Mouse (Mus musculus) hindbrain, embryonic 11.5 days (tissue): Measurements from ENCODE around the gene Trim46. TPM values are rescaled to one million over a fixed set of nuclear protein-coding genes. Genes with fewer than 3 reads are reported as not detected.
A peak's percentile ranks its signal among the peaks of the same experiment; 100 is the strongest.

Experiments used
- ATAC-seq: fragments of 200-750 bp; cut with Nextera tagmentation; 2 replicates; pipeline ENCODE4 v1.8.0; 2017; ENCODE audit warnings: mild to moderate bottlenecking, moderate TSS enrichment, moderate library complexity; ENCODE audit not compliant: low FRiP score
- DNase-seq: peaks from one replicate; pipeline ENCODE4 v3.0.0-alpha.2; 2015; ENCODE audit warnings: low spot score
- H3K27ac ChIP-seq: fragments of 300-500 bp; sonication (generic); 2 replicates; pipeline ENCODE4 v1.5.1; 2014; ENCODE audit warnings: mild to moderate bottlenecking, low read depth, low read length
- H3K27me3 ChIP-seq: fragments of 300-500 bp; sonication (generic); 2 replicates; pipeline ENCODE4 v1.6.1; 2014; ENCODE audit warnings: mild to moderate bottlenecking, low read length, moderate library complexity, mixed read lengths; ENCODE audit not compliant: control insufficient read depth, insufficient read depth
- H3K36me3 ChIP-seq: fragments of 300-500 bp; sonication (generic); 2 replicates; pipeline ENCODE4 v1.6.1; 2014; ENCODE audit warnings: mild to moderate bottlenecking, low read length, moderate library complexity, mixed read lengths; ENCODE audit not compliant: control insufficient read depth, insufficient read depth
- H3K4me1 ChIP-seq: fragments of 300-500 bp; sonication (generic); replicated peaks from 2 replicates; pipeline ENCODE4 v1.6.1; 2014; ENCODE audit warnings: low read length, mixed read lengths; ENCODE audit not compliant: control insufficient read depth, insufficient read depth
- H3K4me2 ChIP-seq: fragments of 300-500 bp; sonication (generic); replicated peaks from 2 replicates; pipeline ENCODE4 v1.6.1; 2014; ENCODE audit warnings: mild to moderate bottlenecking, low read depth, low read length
- H3K4me3 ChIP-seq: fragments of 300-500 bp; sonication (generic); 2 replicates; pipeline ENCODE4 v1.5.1; 2014; ENCODE audit warnings: low read depth, low read length
- H3K9ac ChIP-seq: fragments of 300-500 bp; sonication (generic); 2 replicates; pipeline ENCODE4 v1.6.1; 2014; ENCODE audit warnings: low read depth, low read length
- H3K9me3 ChIP-seq: fragments of 300-500 bp; sonication (generic); 2 replicates; pipeline ENCODE4 v1.6.1; 2016; ENCODE audit warnings: low read length; ENCODE audit not compliant: control insufficient read depth
- WGBS: fragments of 180-500 bp; shearing (Covaris S2); extraction: QIAGEN DNeasy Blood & Tissue Kit; methylation state at CpG from one replicate; pipeline ENCODE4 v1.1.7; 2014; 5-methylcytosine and 5-hydroxymethylcytosine counted together
- polyA plus RNA-seq: library from polyadenylated mRNA; unstranded; fragments of >200 nt; fragmentation: Nextera tagmentation; extraction: Ambion mirVana; gene quantifications from 2 replicates; pipeline ENCODE4 v1.2.1, GENCODE M21; 2014

The Trim46 gene
- polyA plus RNA-seq, 1 experiment from 2014 or later = 9.7 TPM

DNA sequence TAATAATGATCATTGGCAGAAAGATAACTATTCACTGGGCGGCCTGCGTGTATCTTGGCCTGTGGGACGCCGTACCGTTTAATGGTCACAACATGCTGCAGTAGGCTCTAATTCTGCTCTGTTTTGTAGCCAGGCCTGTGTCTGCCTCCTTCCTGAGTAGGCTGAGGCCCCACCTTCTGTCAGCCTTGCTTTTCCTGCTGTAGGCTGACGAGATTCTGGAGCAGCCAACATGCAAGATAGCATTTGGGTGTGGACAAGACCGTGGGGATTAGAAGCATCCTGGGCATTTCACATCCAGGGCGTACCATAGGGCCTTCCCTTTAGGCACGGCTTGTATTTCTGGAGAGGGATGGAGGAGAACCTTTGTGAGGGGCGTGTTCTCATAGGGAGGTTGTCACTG is 16.3 kb upstream of the Trim46 start:
- Histone ChIP-seq H3K4me3 (no peak overlapping the region), H3K4me1 (no peaks in the 10 kb centered on the region), H3K27ac (no peak overlapping the region), H3K27me3 (no peaks in the 10 kb centered on the region), H3K9ac (no peak overlapping the region), H3K9me3 (no peaks in the 10 kb centered on the region), H3K36me3 (no peaks in the 10 kb centered on the region), H3K4me2 (no peak overlapping the region)
- ATAC-seq = no peak
- 71% methylated on average over 10 of the region's 10 CpGs for WGBS
- DNase-seq = no peak

- H3K9me3 ChIP-seq = no peaks in the 10 kb centered on the region
- 79% methylated on average over 3 of the region's 3 CpGs for WGBS
Observed at GRCm38 (mm10) chr3:89260211-89260610, 14.1 kb upstream of the Trim46 start.

GRCm38 (mm10) chr3:89259076-89259475 is 13.0 kb upstream of the Trim46 start, which contains the start of gene Dpm3:
Gene Dpm3 (plus strand): TSS chr3:89259358.
- H3K27ac ChIP-seq = no peak within 1 kb of the TSS
- H3K9ac ChIP-seq = no peak within 1 kb of the TSS
- H3K4me2 ChIP-seq = no peak within 1 kb of the TSS
- WGBS = 59% methylated on average over 7 of the region's 7 CpGs
- H3K9me3 ChIP-seq = no peaks in the 10 kb centered on the region
- H3K27me3 ChIP-seq = no peaks in the 10 kb centered on the region
- H3K4me1 ChIP-seq = no peaks in the 10 kb centered on the region
- no peak for DNase-seq
- no peak within 1 kb of the TSS for H3K4me3 ChIP-seq
- H3K36me3 ChIP-seq = no peaks in the 10 kb centered on the region
- ATAC-seq = no peak

More at GRCm38 (mm10) chr3:89260211-89260610, 14.1 kb upstream of the Trim46 start:
- no peaks in the 10 kb centered on the region for H3K27me3 ChIP-seq
- no peak overlapping the region for H3K4me3 ChIP-seq
- no peaks in the 10 kb centered on the region for H3K4me1 ChIP-seq
- H3K36me3 ChIP-seq = no peaks in the 10 kb centered on the region
- DNase-seq (no peak), ATAC-seq (no peak)
- no peak overlapping the region for H3K27ac ChIP-seq
- H3K9ac ChIP-seq = no peak overlapping the region
- H3K4me2 ChIP-seq = no peak overlapping the region

GRCm38 (mm10) chr3:89256177-89256576 is 10.1 kb upstream of the Trim46 start:
- H3K4me2 ChIP-seq = no peak overlapping the region
- WGBS = 79% methylated on average over 5 of the region's 5 CpGs

GRCm38 (mm10) chr3:89254994-89255393 is 8.9 kb upstream of the Trim46 start:
- WGBS = 85% methylated on average over 5 of the region's 5 CpGs
- H3K4me2 ChIP-seq = no peak overlapping the region
- no peak for ATAC-seq
- H3K4me1 ChIP-seq = no peaks in the 10 kb centered on the region; the same call in 1 of the 2 replicates
- H3K4me3 ChIP-seq = no peak overlapping the region
- no peak overlapping the region for H3K9ac ChIP-seq
- no peaks in the 10 kb centered on the region for H3K9me3 ChIP-seq
- H3K27ac ChIP-seq = no peak overlapping the region
- no peak for DNase-seq
- H3K27me3 ChIP-seq = no peaks in the 10 kb centered on the region
- H3K36me3 ChIP-seq = no peaks in the 10 kb centered on the region

More at GRCm38 (mm10) chr3:89256177-89256576, 10.1 kb upstream of the Trim46 start:
- no peak for DNase-seq
- Histone ChIP-seq H3K9ac (no peak overlapping the region), H3K9me3 (no peaks in the 10 kb centered on the region), H3K4me3 (no peak overlapping the region), H3K27me3 (no peaks in the 10 kb centered on the region), H3K27ac (no peak overlapping the region), H3K4me1 (no peaks in the 10 kb centered on the region; the same call in 1 of the 2 replicates), H3K36me3 (no peaks in the 10 kb centered on the region)
- ATAC-seq = no peak

GRCm38 (mm10) chr3:89251365-89251895 is 5.3 kb upstream of the Trim46 start:
- Histone ChIP-seq H3K9me3 (no peaks in the 10 kb centered on the region), H3K4me2 (peak overlapping the region; percentile 3), H3K27ac (no peak overlapping the region), H3K27me3 (no peaks in the 10 kb centered on the region), H3K9ac (0 out of 2 replicates have a peak overlapping the region, but pooled peaks have one; percentile 16), H3K4me1 (peaks cover 2% of the 10 kb centered on the region), H3K36me3 (no peaks in the 10 kb centered on the region), H3K4me3 (no peak overlapping the region)
- WGBS = 8% methylated on average over 17 of the region's 17 CpGs
- ATAC-seq (peak; percentile 36; the same call in 1 of the 2 replicates), DNase-seq (no peak)

DNA sequence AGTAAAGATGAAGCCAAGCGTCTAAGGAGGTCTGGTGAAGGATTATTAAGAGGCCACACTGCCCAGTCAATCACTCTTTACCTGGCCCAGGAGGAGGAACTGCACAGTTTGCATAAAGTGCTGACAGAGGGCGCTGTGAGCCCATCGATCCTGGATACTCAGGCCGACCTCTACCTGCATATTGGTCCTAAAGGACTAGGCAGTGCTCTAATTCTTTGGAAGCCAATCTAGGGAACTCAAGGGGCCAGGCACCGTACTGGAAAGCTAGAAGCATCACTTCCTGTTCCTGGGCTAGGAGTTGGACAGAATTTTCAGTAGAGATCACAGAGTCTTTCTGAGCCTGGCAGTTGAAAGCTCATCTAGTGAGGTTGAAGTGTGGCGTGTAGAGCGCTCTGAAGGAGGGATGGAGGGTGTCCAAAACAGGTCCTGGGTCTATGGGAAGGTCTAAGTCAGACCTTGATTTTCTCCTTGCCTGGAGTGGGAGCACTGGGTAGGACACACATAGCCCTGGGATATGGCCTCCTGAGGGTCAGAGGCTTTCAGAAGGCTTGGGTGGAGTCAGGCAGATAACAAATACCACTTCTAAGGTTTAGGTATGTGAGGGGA is 4.4 kb upstream of the Trim46 start:
- WGBS = 25% methylated on average over 7 of the region's 7 CpGs
- Histone ChIP-seq H3K4me3 (no peak overlapping the region), H3K36me3 (no peaks in the 10 kb centered on the region), H3K27ac (no peak overlapping the region), H3K27me3 (no peaks in the 10 kb centered on the region), H3K9me3 (no peaks in the 10 kb centered on the region), H3K9ac (no peak overlapping the region), H3K4me2 (no peak overlapping the region), H3K4me1 (peaks cover 2% of the 10 kb centered on the region)
- DNase-seq = no peak
- ATAC-seq = no peak

GRCm38 (mm10) chr3:89247466-89247865 is 1.4 kb upstream of the Trim46 start:
- no peaks in the 10 kb centered on the region for H3K9me3 ChIP-seq

DNA sequence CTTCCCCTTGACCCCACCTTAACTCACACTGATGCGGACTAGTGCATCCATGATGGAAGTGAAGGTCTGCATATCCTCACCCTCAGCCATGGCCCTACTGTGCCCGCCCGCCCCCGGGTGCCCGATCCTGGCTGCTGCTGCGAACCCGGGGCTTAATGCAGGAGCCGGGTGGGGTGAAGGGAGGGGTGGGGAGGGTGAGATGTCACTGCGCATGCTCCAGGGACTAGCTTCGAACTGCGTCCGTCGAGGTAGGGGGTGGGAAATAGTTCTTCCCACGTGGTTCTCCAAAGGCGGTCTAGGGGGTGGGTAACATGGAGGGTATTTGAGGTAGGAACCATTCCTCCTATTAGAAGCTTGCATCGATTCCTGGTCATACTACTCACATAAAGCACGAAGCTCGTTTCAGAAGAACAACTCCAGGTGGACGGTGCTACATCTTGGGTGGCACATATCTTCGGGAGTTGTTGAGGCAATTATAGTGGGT is 379 bp downstream of the Trim46 start, which contains the start of gene Krtcap2:
Gene Krtcap2 (plus strand): TSS at position 279 of the 484 bp plus-strand sequence.
- H3K9me3 ChIP-seq = no peaks in the 10 kb centered on the region
- H3K27ac ChIP-seq = peak within 1 kb of the TSS; percentile 80
- peak within 1 kb of the TSS; percentile 90 for H3K4me2 ChIP-seq
- 5% methylated on average over 16 of the region's 20 CpGs for WGBS
- H3K9ac ChIP-seq = peak within 1 kb of the TSS; percentile 72
- H3K27me3 ChIP-seq = no peaks in the 10 kb centered on the region
- H3K4me1 ChIP-seq = peaks cover 8% of the 10 kb centered on the region
- ATAC-seq (peak; percentile 51), DNase-seq (peak; percentile 66)
- 0 out of 2 replicates have a peak, but pooled peaks cover 3% of the 10 kb centered on the region for H3K36me3 ChIP-seq
- H3K4me3 ChIP-seq = peak within 1 kb of the TSS; percentile 62

More at GRCm38 (mm10) chr3:89247466-89247865, 1.4 kb upstream of the Trim46 start:
- Histone ChIP-seq H3K4me2 (peak overlapping the region; percentile 90), H3K4me3 (peak overlapping the region; percentile 62), H3K27me3 (no peaks in the 10 kb centered on the region), H3K27ac (no peak overlapping the region), H3K36me3 (no peaks in the 10 kb centered on the region), H3K9ac (peak overlapping the region; percentile 72; the same call in 1 of the 2 replicates), H3K4me1 (peaks cover 8% of the 10 kb centered on the region)
- 90% methylated on average over 4 of the region's 4 CpGs for WGBS
- DNase-seq (no peak), ATAC-seq (no peak)
